Mouse (Mus musculus): ENCODE data around the gene Cd3g.
A peak's percentile ranks its signal among the peaks of the same experiment; 100 is the strongest.
"Not testable (repeated sequence)": the region's sequence is repeated elsewhere in the genome, so short reads cannot be mapped to it uniquely, and the experiment has no call there.

The Cd3g gene

GRCm38 (mm10) chr9:44985721-44986161 lies 5.5 kb upstream of the Cd3g start:
- no peak for DNase-seq

DNA sequence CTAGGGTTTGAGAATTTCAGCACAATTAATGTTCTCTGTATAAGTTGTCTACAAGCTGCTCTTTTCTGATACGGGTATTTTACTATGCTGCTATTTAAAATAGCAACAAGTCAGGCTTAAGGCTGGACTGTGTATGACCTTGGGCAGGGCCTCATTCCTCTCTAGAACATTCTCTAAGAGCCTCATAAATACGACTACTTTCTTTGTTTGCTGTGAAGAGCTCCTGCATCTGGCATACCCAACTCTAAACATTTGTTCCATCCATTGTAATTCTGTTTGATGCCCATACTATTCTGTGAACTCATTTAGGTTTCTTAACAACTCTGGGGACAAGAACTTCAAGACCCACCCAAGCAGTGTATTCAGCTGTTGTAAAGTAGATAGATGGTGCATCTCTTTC lies 2.8 kb upstream of the Cd3g start:
- DNase-seq, result no peak

DNA sequence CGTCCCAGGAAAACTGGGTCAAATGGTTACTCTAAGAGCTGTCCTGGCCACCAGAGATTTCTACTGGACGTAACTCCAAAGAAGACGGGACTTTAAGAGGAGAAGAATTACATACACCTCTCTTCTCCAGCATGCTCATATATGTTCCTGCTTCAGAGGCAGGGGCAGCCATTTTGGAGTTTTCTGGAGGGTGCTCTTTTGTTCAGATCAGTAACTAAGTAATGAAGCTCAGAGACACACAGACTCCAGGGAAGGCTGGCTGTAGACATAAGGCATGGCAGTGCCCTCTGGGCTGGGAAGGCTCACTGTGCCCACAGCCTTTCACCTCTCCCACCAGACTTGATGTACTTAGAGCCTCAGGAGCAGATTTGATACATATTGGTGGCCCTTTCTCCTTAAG lies 2.3 kb upstream of the Cd3g start:
- DNase-seq, result no peak

DNA sequence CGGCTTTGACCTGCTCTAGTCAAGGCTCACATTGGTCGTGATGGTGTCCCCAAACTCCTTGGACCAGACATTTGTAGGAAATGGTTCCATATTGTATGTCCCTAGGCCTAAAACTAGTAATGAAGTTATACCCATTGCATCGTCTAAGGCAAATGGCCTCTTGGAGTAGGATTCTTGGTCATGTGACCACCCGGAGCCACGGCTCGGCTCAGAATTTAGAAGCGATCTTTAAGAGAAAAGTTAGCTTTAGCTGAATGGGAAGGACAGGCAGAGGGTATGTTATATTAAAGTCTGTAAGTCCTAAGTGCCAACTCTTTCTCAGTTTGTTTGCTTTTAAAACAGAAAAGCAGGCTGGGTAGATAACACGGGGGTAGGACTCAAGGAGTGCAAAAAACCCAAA lies 1.9 kb upstream of the Cd3g start:
- no peak for DNase-seq

GRCm38 (mm10) chr9:44981676-44982075 lies 1.4 kb upstream of the Cd3g start, which contains the start of gene Cd3d:
Gene Cd3d, plus strand, starts transcription at chr9:44981786.
- no peak for DNase-seq

DNA sequence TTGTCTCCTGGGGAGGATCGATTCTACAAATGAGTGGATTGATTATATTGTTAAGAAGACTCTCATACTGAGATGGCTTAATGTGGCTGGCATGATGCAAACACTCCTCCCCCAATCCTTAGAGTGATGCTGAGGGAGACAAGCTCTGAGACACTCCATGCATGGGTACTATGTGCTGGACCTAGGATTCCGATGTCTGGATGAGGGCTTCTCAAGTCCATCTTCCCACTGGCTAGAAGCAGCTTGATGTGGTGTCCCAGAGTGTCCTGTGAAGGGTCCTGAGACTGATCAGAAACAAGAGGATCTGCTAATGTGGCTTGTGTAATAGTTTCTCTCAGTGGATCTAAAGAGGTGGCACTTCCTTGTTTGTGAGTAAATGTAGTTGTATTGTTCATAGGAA lies 873 bp upstream of the Cd3g start:
- DNase-seq, result no peak

GRCm38 (mm10) chr9:44979806-44980205 lies 425 bp downstream of the Cd3g start:
- DNase-seq, result no peak

DNA sequence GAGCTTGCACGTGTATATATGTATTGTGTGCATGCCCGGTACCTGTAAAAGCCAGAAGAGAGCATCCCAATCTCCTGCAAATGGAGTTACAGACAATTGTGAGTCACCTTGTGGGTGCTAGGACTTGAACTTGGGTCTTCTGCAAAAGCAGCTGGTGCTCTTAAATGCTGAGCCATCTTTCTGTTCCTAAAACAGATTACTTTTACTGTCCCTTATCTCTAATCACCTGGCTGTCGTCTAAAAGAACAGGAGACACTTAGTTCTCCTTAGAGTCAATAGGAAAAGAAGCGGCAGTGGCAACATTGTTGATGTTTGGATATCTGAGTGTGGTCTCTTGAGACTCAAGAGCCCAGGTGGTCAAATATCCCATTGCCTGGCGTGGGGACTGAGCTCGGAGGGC lies 2.4 kb downstream of the Cd3g start:
- DNase-seq, result no peak

DNA sequence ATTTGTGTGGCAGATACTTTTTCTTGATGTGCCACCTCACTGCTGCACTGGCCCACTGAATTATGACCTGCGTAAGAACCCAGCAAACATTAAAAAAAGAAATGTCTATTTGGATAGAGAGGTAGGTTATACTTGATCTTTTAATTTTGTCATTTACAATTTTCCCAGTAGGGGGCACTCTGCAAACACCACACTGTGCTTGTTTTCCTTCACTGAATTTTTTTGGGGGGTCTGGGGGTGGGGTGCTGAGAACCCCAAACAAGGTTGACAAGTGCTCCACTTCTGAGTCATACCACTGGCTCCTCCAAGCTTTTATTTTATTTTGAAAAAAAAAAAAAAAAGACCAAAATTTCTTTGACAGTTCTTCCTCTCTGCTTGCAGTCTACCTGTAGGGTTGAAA lies 10.8 kb downstream of the Cd3g start:
- no peak for DNase-seq

GRCm38 (mm10) chr9:44967763-44968162 lies 12.5 kb downstream of the Cd3g start:
- not testable (repeated sequence) for DNase-seq

GRCm38 (mm10) chr9:44966815-44967242 lies 13.4 kb downstream of the Cd3g start:
- peak; percentile 78 for DNase-seq

GRCm38 (mm10) chr9:44965833-44966466 lies 14.3 kb downstream of the Cd3g start:
- DNase-seq, result no peak

- DNase-seq, result peak; percentile 98
These were observed 15.0 kb downstream of the Cd3g start, which contains the start of gene Ube4a for GRCm38 (mm10) chr9:44965126-44965832. Gene Ube4a, minus strand, starts transcription at chr9:44965600.

DNA sequence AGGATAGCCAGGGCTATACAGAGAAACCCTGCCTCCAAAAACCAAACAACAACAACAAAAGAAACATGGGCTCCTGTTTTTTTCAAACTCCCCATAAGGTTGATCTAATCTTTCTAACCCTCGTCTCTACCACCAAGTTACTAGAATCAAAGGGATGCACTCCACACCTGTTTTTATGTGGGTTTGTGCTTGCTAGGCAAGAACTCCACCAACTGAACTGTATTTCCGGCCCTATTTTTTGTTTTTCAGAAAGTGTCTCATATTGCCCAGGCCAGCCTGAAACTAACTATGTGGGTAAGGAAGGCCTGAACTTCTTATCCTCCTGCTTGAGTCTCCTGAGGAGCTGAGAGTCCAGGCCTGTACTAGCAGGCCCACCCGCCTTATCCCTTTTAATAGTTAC lies 25.8 kb downstream of the Cd3g start:
- DNase-seq, result no peak

DNA sequence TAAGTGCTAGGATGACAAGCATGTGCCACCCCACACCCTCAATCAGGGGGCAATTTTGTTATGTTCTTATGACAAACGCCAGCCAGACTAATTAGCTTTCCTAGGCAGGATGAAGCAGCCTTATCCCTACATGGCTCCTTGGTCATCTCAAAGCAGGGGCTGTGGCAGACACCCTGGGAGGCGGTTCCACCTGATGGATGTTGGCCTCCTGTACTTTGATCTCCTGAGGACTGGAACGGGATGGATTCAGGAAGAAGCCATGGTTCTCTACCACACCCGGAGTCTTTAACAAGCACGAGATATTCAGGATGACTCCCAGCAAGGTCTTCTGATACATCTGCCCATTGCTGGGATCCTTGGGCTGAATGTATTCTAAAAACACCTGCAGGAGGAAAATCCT lies 32.4 kb downstream of the Cd3g start:
- DNase-seq, result no peak

- DNase-seq, result no peak
These were observed 34.0 kb downstream of the Cd3g start for GRCm38 (mm10) chr9:44946185-44946695.

DNA sequence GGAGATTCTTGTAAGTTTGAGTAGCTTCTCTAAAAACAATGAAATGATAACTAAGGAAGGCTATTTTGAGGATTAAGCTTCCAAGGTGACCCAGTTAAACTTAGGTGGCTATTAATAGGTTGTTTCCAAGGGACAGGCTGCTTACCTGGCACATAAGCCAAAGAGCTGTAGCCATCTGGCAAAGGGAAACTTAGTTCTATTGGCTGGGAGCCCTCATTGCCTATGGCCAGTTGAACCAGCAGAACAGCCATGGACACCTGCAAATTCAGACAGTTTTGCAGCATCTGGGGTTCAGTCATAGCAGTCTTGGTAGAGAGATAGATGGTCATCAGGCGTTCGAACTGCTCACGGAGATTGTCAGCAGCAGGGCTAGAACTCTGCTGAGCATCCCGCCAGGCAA lies 37.8 kb downstream of the Cd3g start:
- DNase-seq, result peak; percentile 85

- no peak for DNase-seq
These were observed 38.5 kb downstream of the Cd3g start for GRCm38 (mm10) chr9:44941756-44942155.

- DNase-seq, result no peak
These were observed 58.7 kb downstream of the Cd3g start for GRCm38 (mm10) chr9:44921543-44921942.

DNA sequence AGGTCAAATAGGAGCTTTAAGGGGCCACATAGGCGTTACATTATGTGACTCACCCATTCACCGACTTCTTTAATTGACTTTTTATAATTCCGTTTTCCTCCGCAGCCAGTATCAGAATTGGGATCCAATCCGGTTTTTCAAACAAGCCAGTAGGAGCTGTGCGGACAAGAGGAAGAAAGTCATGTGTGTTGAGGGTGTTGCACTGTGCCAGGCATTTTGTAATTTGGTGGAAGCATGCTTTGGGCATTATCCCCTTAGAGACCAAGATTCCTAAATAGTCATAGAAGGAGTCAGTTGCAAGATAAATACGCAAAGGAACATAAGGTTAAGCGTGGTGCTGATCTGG lies 59.1 kb downstream of the Cd3g start:
- no peak for DNase-seq

- DNase-seq, result peak; percentile 89
These were observed 59.7 kb downstream of the Cd3g start, which contains the start of gene Atp5l for GRCm38 (mm10) chr9:44920374-44921122. Gene Atp5l, minus strand, starts transcription at chr9:44920742.

GRCm38 (mm10) chr9:44919606-44920005 lies 60.6 kb downstream of the Cd3g start:
- DNase-seq, result no peak

Measured in cerebellum, adult 11-12 months (tissue).